Mouse (Mus musculus) macrophage (primary cell): Measurements from ENCODE around the gene Grm4. TPM values are rescaled to one million over a fixed set of nuclear protein-coding genes. Genes with fewer than 3 reads are reported as not detected.

Experiments used
- H3K27ac ChIP-seq: fragments of 350-480 bp; formaldehyde crosslinking; 2 replicates; pipeline ENCODE4 v1.9.0; 2021
- H3K36me3 ChIP-seq: fragments of 350-480 bp; formaldehyde crosslinking; 2 replicates; pipeline ENCODE4 v1.9.0; 2021; ENCODE audit errors: inconsistent target
- H3K4me3 ChIP-seq: fragments of 350-480 bp; formaldehyde crosslinking; 2 replicates; pipeline ENCODE4 v1.9.0; 2021; ENCODE audit errors: inconsistent target
- H3K79me2 ChIP-seq: fragments of 350-480 bp; formaldehyde crosslinking; 2 replicates; pipeline ENCODE4 v1.9.0; 2021; ENCODE audit errors: inconsistent target
- WGBS: methylation state at CpG from one replicate; pipeline ENCODE4 v1.1.7; 2026; ENCODE audit warnings: inconsistent platforms; ENCODE audit not compliant: missing documents; 5-methylcytosine and 5-hydroxymethylcytosine counted together
- polyA plus RNA-seq: library from polyadenylated mRNA; stranded (reverse); fragments of 250-400 nt; gene quantifications from 3 replicates; pipeline ENCODE4 v1.2.4, GENCODE M21; 2018; ENCODE audit warnings: inconsistent platforms

Grm4 gene
- polyA plus RNA-seq, 1 experiment from 2014 or later: not detected

DNA sequence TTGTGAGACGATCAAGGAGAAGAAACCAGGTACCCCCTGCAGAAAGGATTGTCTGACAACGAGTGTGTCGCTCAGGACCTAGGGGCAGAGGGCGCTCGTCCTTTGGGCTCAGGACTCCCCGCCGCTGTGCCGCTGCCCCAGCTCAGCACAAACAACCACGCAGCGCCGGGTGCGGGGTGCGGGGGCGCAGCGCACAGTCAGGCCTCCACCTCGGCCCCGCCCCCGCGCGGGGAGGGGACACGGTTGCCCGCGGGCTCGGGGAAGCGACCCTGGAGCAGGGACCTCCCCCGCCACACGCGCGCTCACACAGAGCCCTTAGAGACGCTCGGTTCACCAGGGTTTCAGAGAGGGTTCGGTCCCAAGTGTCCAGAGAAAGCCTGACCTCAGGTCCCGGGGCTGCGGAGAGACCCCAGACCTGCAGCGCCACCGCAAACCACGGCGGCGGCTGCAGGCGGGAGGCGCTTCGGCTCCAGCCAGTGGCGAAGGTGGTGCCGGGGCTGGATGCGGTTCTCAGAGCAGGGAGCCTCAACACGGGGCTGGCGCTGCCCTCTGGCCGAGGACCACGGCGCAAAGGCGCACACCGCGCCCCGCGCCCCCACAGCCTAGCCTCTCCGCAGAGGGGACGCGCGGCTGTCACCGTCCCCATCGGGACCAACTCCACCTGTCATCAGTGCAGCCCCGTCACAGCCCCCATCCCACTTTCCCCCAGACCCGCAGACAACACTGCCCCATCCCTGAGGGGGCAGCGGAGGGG lies 9.2 kb downstream of the Grm4 start:
- Histone ChIP-seq H3K4me3 (no peak overlapping the region), H3K79me2 (no peaks in the 10 kb centered on the region), H3K36me3 (no peaks in the 10 kb centered on the region), H3K27ac (no peak overlapping the region)
- 7% methylated on average over 62 of the region's 64 CpGs for WGBS

DNA sequence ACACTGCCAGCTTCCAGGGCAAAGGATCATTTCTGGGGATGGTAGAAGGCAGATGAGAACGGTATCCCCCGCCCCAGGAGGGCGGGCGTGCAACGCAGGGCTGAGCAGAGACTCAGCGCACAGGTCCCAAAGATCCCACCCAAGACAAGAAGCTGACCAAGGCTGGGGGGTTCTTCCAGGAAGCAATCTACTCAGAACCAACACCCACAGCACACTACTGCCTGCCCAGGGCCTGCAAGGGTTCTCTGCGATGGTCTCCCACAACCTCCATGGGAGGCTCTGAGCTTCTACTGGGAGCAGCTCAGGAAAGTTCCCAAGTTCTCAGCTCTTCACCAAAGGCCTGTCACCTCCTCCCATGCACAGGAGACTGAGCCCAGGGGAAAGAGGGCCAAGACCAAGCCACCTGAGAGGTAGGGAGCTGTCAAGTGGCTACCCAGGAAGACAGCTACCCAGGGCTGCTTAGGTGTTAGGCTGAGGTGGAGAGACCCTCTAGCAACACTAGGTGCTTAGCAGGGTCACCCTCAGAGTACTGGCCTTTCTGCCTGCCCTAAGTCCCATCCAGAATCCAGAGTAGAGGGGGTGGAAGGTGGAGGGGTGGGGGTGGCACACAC lies 10.0 kb downstream of the Grm4 start:
- WGBS: 93% methylated on average over 7 of the region's 7 CpGs
- Histone ChIP-seq H3K36me3 (no peaks in the 10 kb centered on the region), H3K27ac (no peak overlapping the region), H3K79me2 (no peaks in the 10 kb centered on the region), H3K4me3 (no peak overlapping the region)

DNA sequence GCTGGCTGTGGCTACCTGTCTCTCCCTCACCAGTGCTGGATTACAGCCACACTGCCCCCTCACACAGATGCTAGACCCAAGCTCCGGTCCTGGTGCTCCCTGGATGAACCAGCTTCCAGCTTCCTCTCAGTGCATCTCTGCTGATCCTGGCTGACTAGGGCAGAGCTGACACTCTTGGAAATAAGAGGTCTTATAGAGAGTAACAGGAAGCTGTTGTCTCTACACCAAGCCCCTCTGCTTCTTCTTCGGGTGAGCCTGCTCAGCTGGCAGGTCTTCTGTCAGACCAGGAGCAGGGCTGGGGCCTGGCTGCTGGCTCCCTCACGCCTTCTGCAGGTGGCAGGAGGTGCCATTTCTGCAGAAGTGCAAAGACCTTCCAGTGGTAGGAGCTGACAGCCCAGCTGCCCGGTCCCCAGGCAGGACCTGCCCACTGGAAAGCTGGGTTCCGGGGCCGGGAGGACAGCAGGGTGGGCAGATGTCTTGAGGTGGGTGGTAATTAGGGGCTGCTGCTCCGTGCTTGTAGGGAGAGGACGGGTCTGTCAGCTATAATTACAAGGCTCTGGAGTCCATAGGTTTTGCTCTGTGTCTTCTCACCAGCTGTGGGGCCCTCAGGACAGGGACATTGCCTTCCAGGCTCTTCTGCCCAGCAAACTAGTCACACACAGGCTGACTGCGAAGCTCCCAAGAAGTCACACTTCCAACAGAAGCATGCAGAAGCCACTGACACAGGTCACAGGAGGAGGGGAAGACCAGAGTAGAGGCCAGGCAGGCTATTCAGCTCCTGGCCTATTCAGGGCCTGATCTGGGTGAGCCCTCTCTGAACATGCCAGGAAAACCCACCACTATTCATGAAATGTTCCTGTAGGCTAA lies 10.7 kb downstream of the Grm4 start:
- H3K79me2 ChIP-seq: no peaks in the 10 kb centered on the region
- H3K36me3 ChIP-seq: no peaks in the 10 kb centered on the region
- H3K4me3 ChIP-seq: no peak overlapping the region
- H3K27ac ChIP-seq: no peak overlapping the region
- WGBS: 82% methylated on average over 9 of the region's 9 CpGs

DNA sequence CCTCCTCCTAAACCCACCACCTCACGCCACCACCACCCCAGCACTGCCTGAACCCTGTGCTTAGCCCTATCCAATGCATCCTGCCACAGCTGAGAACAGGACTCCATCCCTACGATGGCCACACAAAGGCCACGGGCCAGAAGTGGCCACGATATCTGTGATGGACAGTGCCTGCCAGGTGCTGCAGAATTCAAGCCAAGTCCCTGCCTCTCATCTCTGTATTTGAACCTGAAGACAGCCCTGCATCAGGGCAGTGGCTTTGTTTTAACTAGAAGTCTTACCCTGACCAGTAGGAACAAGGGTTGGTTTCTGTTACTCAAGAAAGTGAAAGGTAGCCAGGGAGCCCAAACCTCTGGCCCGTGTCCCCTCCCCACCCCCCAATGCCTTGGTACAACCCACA lies 12.1 kb downstream of the Grm4 start:
- no peaks in the 10 kb centered on the region for H3K36me3 ChIP-seq
- WGBS: 85% methylated on average over 5 of the region's 5 CpGs
- H3K27ac ChIP-seq: no peak overlapping the region
- H3K79me2 ChIP-seq: no peaks in the 10 kb centered on the region
- H3K4me3 ChIP-seq: no peak overlapping the region

DNA sequence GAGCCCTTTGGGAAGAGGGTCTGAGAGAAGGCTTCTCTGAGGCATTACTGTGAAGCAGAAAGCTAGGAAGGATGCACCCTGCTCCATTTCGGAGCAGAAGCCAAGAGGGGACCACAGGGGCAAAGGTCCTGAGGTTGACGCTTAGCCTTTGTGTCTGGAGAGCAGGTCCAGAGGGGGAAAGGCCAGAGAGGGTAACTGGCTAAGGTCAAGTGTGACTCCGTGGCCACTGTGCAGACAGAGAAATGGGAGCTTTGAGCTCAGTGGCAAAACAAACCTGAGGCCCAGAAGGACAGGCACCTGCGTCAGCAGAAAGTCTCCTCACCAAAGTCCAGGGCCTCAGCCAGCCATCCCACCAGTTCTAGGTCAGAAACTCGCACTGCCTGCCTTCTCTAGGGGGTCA lies 12.7 kb downstream of the Grm4 start:
- H3K27ac ChIP-seq: no peak overlapping the region
- 94% methylated on average over 5 of the region's 5 CpGs for WGBS

DNA sequence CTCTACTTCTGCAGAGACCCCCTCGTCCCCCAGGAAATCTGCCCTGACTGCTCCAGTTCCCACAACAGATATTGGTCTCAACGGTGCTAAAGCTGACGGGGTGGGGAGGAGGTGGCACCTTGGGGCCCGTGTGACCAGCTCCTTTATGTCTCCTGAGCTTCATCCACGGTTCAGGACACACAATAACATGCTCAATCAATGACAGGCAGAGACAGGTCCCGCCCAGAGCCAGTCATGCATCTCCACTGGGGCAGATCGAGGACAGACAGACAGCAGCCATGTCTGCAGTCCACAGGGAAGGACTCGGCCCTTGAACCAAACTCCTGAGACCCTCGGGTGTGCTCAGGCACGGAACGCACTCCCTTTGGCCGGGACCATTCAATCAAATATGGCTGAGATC lies 13.2 kb downstream of the Grm4 start:
- H3K27ac ChIP-seq: no peak overlapping the region
- H3K4me3 ChIP-seq: no peak overlapping the region
- no peaks in the 10 kb centered on the region for H3K36me3 ChIP-seq
- no peaks in the 10 kb centered on the region for H3K79me2 ChIP-seq
- 81% methylated on average over 12 of the region's 12 CpGs for WGBS

More for the DNA sequence above, 12.7 kb downstream of the Grm4 start:
- no peaks in the 10 kb centered on the region for H3K36me3 ChIP-seq
- H3K4me3 ChIP-seq: no peak overlapping the region
- no peaks in the 10 kb centered on the region for H3K79me2 ChIP-seq

DNA sequence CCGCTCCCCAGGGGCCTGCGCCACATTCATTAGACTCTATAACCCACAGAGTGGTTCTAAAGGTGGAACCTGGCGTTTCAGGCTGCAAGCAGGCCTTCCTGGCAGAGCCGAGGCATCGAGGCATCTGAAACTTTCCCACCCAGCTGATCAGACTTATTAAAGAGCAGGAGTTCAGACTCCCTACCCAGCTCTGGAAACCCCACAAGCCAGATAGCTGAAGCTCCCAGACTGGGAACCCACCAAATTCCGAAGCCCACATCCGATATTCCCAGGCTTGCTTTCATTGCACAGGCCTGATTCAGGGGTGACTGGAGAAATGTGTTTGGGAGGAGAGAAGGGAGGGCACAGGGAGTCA lies 13.6 kb downstream of the Grm4 start:
- Histone ChIP-seq H3K79me2 (no peaks in the 10 kb centered on the region), H3K4me3 (no peak overlapping the region), H3K36me3 (no peaks in the 10 kb centered on the region), H3K27ac (no peak overlapping the region)
- WGBS: 93% methylated on average over 7 of the region's 7 CpGs

DNA sequence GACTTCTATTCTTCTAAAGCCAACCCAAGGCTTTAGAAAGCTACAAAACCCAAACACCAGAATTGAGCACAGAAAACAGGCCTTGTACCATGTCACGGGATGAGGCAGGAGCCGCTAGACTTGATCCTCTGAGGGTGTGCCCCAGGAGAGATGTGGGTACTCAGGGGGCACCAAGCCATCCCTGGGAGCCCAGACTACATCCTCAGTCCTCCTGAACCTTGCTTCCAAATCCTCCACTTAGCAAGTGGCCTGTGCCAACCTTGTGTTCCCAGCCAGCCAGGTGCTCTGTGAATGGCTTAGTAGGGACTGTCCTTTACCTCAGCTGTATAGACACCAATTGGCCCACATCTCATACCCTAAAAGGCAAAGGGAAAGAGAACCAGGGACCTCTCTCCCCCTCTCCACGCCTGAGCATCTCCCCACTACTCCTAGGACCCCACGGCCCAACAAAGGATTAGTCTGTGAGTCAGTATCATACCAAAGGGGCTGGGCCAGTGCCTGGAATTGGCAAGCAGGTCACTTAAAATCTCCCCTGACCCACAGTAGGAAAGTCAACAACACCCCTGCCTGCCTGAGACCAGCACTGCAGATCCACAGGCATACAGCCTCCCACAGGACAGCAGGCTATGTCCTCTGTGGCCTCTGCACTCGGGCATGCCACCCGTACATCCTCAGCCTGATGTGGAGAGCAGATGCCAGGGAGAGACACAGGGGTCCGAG lies 14.2 kb downstream of the Grm4 start:
- 96% methylated on average over 7 of the region's 7 CpGs for WGBS
- Histone ChIP-seq H3K36me3 (no peaks in the 10 kb centered on the region), H3K79me2 (no peaks in the 10 kb centered on the region)

DNA sequence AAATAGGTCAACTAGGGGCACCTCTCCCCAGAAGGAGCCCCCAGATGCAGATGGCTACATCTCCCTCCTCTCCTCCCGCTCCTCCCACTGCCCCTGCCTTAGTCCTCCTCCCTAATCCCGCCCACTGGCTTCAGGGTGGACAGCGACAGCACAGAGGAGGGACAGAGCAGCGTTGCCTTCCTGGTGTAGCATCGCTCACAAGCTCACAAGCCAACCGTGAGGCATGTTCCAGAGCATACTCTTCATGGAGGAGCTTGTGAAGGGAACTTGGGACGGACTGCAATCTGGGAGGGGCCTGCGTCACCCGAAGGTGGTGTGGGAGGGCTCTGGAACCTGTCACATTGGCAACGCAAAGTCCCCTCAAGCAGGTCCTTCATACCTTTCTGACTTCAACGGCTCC lies 14.8 kb downstream of the Grm4 start:
- Histone ChIP-seq H3K36me3 (no peaks in the 10 kb centered on the region), H3K27ac (no peak overlapping the region), H3K4me3 (no peak overlapping the region), H3K79me2 (no peaks in the 10 kb centered on the region)
- WGBS: 88% methylated on average over 11 of the region's 11 CpGs

More for the DNA sequence above, 14.2 kb downstream of the Grm4 start:
- Histone ChIP-seq H3K4me3 (no peak overlapping the region), H3K27ac (no peak overlapping the region)

DNA sequence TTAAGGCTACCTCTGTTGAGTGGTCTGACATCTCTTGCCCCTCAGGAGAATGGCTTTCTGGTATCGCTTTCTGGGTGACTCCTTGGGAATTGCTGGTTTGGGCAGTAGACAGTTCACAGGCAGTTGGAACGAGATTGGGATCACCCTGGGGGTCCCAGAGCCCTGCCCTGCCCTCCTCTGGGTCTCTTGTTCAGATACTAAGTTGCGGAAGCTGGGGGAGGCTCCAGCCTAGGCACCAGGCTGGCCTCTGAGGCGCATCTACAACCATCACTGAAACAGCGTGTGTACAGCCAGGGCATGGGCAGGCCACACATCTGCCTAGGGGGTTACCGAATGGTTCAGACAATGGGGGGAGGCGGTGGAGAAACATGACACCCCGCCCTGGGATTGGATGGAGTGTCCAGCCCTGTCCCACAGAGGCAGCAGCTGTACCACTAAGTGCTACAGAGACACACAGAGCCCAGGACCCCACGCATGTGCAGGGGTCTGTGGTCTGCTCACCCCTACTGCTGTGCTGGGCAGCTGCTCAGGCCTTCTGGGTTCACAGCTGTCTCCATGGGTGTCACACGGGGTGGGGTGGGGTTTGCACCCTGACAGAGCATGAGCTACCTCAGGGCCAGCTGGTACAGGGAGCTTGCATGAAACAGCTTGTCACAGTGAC lies 15.9 kb downstream of the Grm4 start:
- 87% methylated on average over 10 of the region's 10 CpGs for WGBS
- Histone ChIP-seq H3K36me3 (no peaks in the 10 kb centered on the region), H3K27ac (no peak overlapping the region), H3K4me3 (no peak overlapping the region), H3K79me2 (no peaks in the 10 kb centered on the region)

DNA sequence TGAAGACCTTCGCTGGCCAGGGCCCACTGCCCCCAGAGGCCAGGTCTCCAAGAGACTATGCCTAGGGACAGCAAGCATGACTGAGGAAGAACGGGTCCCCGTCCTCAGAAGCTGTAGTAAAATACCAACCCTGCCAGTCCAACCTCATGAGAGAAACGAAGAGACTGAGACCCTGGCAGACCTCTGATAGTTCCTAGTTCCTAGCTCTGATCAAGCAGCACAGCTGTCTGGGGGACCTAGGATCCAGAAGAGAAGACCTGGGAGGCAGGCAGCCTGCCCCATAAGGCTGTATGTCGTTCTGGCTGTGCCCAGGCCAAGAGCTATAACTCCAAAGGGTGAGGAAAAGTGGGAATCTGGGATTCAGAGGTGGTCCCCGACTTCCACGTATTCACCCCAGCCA lies 17.3 kb downstream of the Grm4 start:
- 95% methylated on average over 7 of the region's 7 CpGs for WGBS
- no peaks in the 10 kb centered on the region for H3K79me2 ChIP-seq
- H3K4me3 ChIP-seq: no peak overlapping the region
- no peaks in the 10 kb centered on the region for H3K36me3 ChIP-seq
- no peak overlapping the region for H3K27ac ChIP-seq

DNA sequence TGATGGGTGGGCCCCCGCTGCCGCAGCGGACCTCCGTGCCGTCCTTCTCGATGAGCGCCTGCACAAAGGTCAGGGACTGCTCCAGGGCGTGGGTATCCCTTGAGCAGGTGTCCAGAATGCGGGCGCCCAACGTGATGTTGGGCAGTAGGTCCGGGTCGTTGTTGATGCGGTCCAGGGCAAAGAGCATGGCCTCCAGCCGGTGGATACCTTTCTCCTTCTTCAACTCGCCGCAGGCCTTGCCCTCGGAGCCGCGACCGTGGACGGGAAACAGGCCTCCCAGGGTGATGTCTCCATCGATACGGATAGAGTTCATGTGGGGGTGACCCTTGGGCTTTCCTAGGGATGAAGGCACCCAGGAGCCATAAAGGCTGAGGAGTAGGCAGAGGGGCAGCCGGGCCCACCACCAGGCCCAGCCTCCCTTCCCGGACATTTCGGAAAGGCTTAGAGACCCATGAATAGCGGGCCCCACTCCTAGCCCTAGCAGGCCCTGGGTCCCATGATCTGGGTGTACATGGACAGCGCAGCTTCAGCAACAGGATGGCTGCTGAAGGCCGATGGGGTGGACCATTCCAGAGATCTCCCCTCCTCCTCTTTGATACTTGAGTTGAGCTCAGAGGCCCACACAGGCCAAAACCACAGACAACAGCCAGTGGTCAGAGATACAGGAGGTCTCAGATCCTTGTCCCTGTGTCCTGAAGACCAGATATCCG lies 18.3 kb downstream of the Grm4 start:
- no peaks in the 10 kb centered on the region for H3K79me2 ChIP-seq
- H3K27ac ChIP-seq: no peak overlapping the region
- H3K4me3 ChIP-seq: no peak overlapping the region
- H3K36me3 ChIP-seq: no peaks in the 10 kb centered on the region
- WGBS: 94% methylated on average over 31 of the region's 31 CpGs

DNA sequence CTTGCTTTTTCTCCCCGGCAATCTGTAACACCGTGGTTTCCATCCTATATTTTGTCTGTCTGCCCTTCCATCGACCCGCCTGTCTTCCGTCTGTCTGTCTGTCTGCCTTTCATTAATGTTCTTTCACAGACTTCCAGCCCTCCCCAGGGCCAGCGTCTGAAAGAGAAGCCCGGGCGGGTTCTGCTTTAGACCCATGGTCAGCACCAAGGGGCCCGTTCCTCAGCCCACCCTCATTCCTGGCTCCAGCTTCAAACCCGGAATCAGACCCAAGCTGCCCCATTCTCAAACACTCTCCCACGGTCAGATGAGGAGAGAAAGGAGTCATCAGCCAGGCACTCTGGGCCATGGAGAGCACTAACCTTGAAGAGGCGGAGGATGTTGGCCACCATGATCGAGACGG lies 18.9 kb downstream of the Grm4 start:
- no peaks in the 10 kb centered on the region for H3K36me3 ChIP-seq
- H3K4me3 ChIP-seq: no peak overlapping the region
- WGBS: 67% methylated on average over 14 of the region's 14 CpGs
- no peak overlapping the region for H3K27ac ChIP-seq
- H3K79me2 ChIP-seq: no peaks in the 10 kb centered on the region
